Mouse (Mus musculus): ENCODE data around the gene Rere.

GRCm38 (mm10) chr4:150326005-150326404, 44.6 kb downstream of the Rere start:
- TF ChIP-seq CTCF (IDR thresholded peaks at IDR 0.05; ENCODE audit: insufficient read depth, low read length): no peak
- no peak for TF ChIP-seq POLR2A (IDR thresholded peaks at IDR 0.05; ENCODE audit: borderline replicate concordance, extremely low read depth, low read depth, low read length)
